Mouse (Mus musculus): ENCODE results near the gene Chp1.
"Not testable (repeated sequence)": the region's sequence is repeated elsewhere in the genome, so short reads cannot be mapped to it uniquely, and the experiment has no call there.

Gene Chp1

GRCm38 (mm10) chr2:119561794-119562193, 14.3 kb downstream of the Chp1 start:
- no peak for DNase-seq (ENCODE audit: low read depth in 1 of 2, low spot score in 2 of 2)

- DNase-seq (ENCODE audit: low read depth in 1 of 2, low spot score in 2 of 2), result no peak
These were observed 17.8 kb downstream of the Chp1 start for GRCm38 (mm10) chr2:119565284-119565683.

GRCm38 (mm10) chr2:119566182-119566855, 18.8 kb downstream of the Chp1 start:
- no peak for DNase-seq (ENCODE audit: low read depth in 1 of 2, low spot score in 2 of 2)

GRCm38 (mm10) chr2:119572471-119572870, 25.0 kb downstream of the Chp1 start:
- no peak for DNase-seq (ENCODE audit: low read depth in 1 of 2, low spot score in 2 of 2)

GRCm38 (mm10) chr2:119581571-119581970, 34.1 kb downstream of the Chp1 start:
- DNase-seq (ENCODE audit: low read depth in 1 of 2, low spot score in 2 of 2), result no peak

GRCm38 (mm10) chr2:119583439-119583838, 35.9 kb downstream of the Chp1 start:
- no peak for DNase-seq (ENCODE audit: low read depth in 1 of 2, low spot score in 2 of 2)

GRCm38 (mm10) chr2:119584282-119584681, 36.8 kb downstream of the Chp1 start:
- no peak for DNase-seq (ENCODE audit: low read depth in 1 of 2, low spot score in 2 of 2)

GRCm38 (mm10) chr2:119587383-119587782, 39.9 kb downstream of the Chp1 start:
- DNase-seq (ENCODE audit: low read depth in 1 of 2, low spot score in 2 of 2), result peak; percentile 34 to 45

GRCm38 (mm10) chr2:119591247-119591646, 43.8 kb downstream of the Chp1 start:
- DNase-seq (ENCODE audit: low read depth in 1 of 2, low spot score in 2 of 2), result no peak

- DNase-seq (ENCODE audit: low read depth in 1 of 2, low spot score in 2 of 2), result no peak
These were observed 46.2 kb downstream of the Chp1 start for GRCm38 (mm10) chr2:119593765-119594112.

GRCm38 (mm10) chr2:119594113-119594981, 46.9 kb downstream of the Chp1 start:
- peak; percentile 80 to 87 for DNase-seq (ENCODE audit: low read depth in 1 of 2, low spot score in 2 of 2)

- no peak for DNase-seq (ENCODE audit: low read depth in 1 of 2, low spot score in 2 of 2)
These were observed 47.8 kb downstream of the Chp1 start for GRCm38 (mm10) chr2:119595308-119595707.

GRCm38 (mm10) chr2:119596781-119597330, 49.4 kb downstream of the Chp1 start:
- no peak for DNase-seq (ENCODE audit: low read depth in 1 of 2, low spot score in 2 of 2)

- DNase-seq (ENCODE audit: low read depth in 1 of 2, low spot score in 2 of 2), result no peak
These were observed 53.5 kb downstream of the Chp1 start for GRCm38 (mm10) chr2:119601027-119601426.

GRCm38 (mm10) chr2:119601575-119601974, 54.1 kb downstream of the Chp1 start:
- not testable (repeated sequence) for DNase-seq (ENCODE audit: low read depth in 1 of 2, low spot score in 2 of 2)

GRCm38 (mm10) chr2:119602488-119602887, 55.0 kb downstream of the Chp1 start:
- no peak for DNase-seq (ENCODE audit: low read depth in 1 of 2, low spot score in 2 of 2)

GRCm38 (mm10) chr2:119603909-119604308, 56.4 kb downstream of the Chp1 start:
- DNase-seq (ENCODE audit: low read depth in 1 of 2, low spot score in 2 of 2), result no peak

GRCm38 (mm10) chr2:119605361-119605973, 58.0 kb downstream of the Chp1 start:
- DNase-seq (ENCODE audit: low read depth in 1 of 2, low spot score in 2 of 2), result no peak

GRCm38 (mm10) chr2:119607023-119607422, 59.5 kb downstream of the Chp1 start:
- no peak for DNase-seq (ENCODE audit: low read depth in 1 of 2, low spot score in 2 of 2)

GRCm38 (mm10) chr2:119617841-119618198, 70.3 kb downstream of the Chp1 start:
- no peak for DNase-seq (ENCODE audit: low read depth in 1 of 2, low spot score in 2 of 2)

GRCm38 (mm10) chr2:119618199-119618982, 70.9 kb downstream of the Chp1 start, which contains the start of the genes Nusap1 and Oip5:
Gene Nusap1, plus strand, starts transcription at chr2:119618298.
Gene Oip5, minus strand, starts transcription at chr2:119618469.
- DNase-seq (ENCODE audit: low read depth in 1 of 2, low spot score in 2 of 2), result peak; percentile 85 to 93
